Mouse (Mus musculus): ENCODE data around the gene Hsh2d. TPM values are rescaled to one million over a fixed set of nuclear protein-coding genes. Genes with fewer than 3 reads are reported as not detected.

Hsh2d gene
- polyA plus RNA-seq, 1 experiment = 0.29 TPM

DNA sequence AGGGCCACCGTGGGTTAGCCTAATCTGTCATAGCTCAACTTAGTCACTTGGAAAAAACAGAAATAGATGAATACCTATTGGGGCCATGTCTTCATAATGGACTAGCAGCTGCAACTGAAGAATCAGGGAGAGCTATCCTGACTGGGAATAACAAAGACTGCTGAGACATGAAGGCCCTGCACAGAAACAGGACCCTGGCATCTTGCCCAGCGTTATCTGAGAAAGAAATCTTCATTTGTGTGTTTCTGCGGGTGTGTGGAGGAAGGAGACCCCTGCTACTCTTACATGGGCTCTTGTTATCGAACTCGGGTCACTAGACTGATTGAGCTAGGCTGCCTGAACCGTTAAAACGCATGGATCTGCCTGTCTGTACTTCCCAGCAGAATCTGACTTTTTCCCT, 51.5 kb downstream of the Hsh2d start:
- H3K4me1 ChIP-seq (ENCODE audit: control insufficient read depth, insufficient read depth, low read length) = peaks cover 36% of the 10 kb centered on the region

DNA sequence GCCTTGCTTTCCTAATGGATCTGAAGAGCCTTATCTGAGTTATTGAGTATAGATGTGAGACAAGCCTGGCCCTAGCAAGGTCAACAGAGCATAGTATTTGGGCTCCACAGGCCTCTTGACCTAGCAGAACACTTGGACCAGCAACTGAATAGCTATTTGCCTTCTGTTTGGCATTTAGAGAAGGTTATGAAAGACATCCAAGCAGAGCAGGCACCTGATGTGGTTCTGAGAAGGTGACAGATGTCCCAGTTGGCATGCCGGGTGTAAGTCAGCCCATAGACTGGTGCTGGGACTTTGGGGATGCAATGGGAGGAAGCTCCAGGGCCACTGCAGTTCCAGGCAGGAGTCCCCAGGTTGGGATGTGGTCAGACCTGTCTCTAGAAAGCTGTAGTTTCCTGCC, 52.8 kb downstream of the Hsh2d start:
- Histone ChIP-seq H3K4me1 (ENCODE audit: control insufficient read depth, insufficient read depth, low read length) (peaks cover 36% of the 10 kb centered on the region), H3K27ac (ENCODE audit: insufficient read depth, low read depth, low read length) (no peak overlapping the region), H3K4me3 (ENCODE audit: insufficient read depth, low read length) (no peak overlapping the region)
- no peak for TF ChIP-seq CTCF (IDR thresholded peaks at IDR 0.05; ENCODE audit: low read depth, low read length)
- TF ChIP-seq POLR2A (IDR thresholded peaks at IDR 0.05; ENCODE audit: borderline replicate concordance, low read depth, low read length) = no peak

More for the DNA sequence above, 51.5 kb downstream of the Hsh2d start:
- Histone ChIP-seq H3K4me3 (ENCODE audit: insufficient read depth, low read length) (peak overlapping the region; percentile 69), H3K27ac (ENCODE audit: insufficient read depth, low read depth, low read length) (no peak overlapping the region)
- no peak for TF ChIP-seq CTCF (IDR thresholded peaks at IDR 0.05; ENCODE audit: low read depth, low read length)
- no peak for TF ChIP-seq POLR2A (IDR thresholded peaks at IDR 0.05; ENCODE audit: borderline replicate concordance, low read depth, low read length)

DNA sequence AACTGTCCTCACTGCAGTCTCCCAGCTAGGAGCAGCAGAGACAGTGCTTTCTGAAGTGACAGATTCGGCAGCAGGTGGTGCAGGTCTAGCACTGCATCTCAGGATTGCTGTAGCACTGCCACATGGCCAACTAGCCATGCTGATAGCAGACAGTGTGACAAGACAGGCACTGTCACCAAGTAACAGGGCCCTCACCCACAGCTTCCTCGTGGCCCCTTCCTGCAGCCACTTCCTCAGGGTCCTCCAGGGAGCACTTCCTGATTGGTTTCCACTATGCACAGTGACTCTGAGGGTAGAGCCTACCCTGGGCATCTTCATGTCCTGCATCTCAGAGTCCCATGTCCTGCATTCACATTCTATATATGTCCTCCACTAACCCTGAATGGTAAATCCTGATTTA, 55.2 kb downstream of the Hsh2d start:
- TF ChIP-seq POLR2A (IDR thresholded peaks at IDR 0.05; ENCODE audit: borderline replicate concordance, low read depth, low read length) (no peak), CTCF (IDR thresholded peaks at IDR 0.05; ENCODE audit: low read depth, low read length) (no peak)
- H3K4me1 ChIP-seq (ENCODE audit: control insufficient read depth, insufficient read depth, low read length) = peaks cover 36% of the 10 kb centered on the region
- peak overlapping the region; percentile 36 for H3K27ac ChIP-seq (ENCODE audit: insufficient read depth, low read depth, low read length)
- no peak overlapping the region for H3K4me3 ChIP-seq (ENCODE audit: insufficient read depth, low read length)

Other genes starting within 250 kb of the Hsh2d start
- 12.0 and 13.8 TPM in 2 replicates for gene Zfp961, start 238.6 kb upstream of the Hsh2d start, polyA plus RNA-seq (2012; ENCODE audit: insufficient read depth, insufficient read length, missing spikeins)
- gene Cyp4f18, start 180.0 kb upstream of the Hsh2d start, polyA plus RNA-seq (2012; ENCODE audit: insufficient read depth, insufficient read length, missing spikeins) = 16.6 and 18.1 TPM in 2 replicates
- not detected in 2 replicates for gene Olfr372, start 148.4 kb upstream of the Hsh2d start, polyA plus RNA-seq (2012; ENCODE audit: insufficient read depth, insufficient read length, missing spikeins)
- gene Olfr373, start 106.5 kb upstream of the Hsh2d start, polyA plus RNA-seq (2012; ENCODE audit: insufficient read depth, insufficient read length, missing spikeins) = 0.33 TPM in 1 of 2 replicates, not detected in the other
- gene Olfr374, start 82.6 kb upstream of the Hsh2d start, polyA plus RNA-seq (2012; ENCODE audit: insufficient read depth, insufficient read length, missing spikeins) = 0.32 and 0.52 TPM in 2 replicates
- gene Tpm4, start 54.7 kb upstream of the Hsh2d start, polyA plus RNA-seq (2012; ENCODE audit: insufficient read depth, insufficient read length, missing spikeins) = 235 and 239 TPM in 2 replicates
- gene Rab8a, start 28.4 kb upstream of the Hsh2d start, polyA plus RNA-seq (2012; ENCODE audit: insufficient read depth, insufficient read length, missing spikeins) = 113 and 128 TPM in 2 replicates
- gene Cib3, start 23.2 kb downstream of the Hsh2d start, polyA plus RNA-seq (2012; ENCODE audit: insufficient read depth, insufficient read length, missing spikeins) = 0.54 TPM in 1 of 2 replicates, not detected in the other
- gene Gm11034, start 24.0 kb downstream of the Hsh2d start, polyA plus RNA-seq (2012; ENCODE audit: insufficient read depth, insufficient read length, missing spikeins) = not detected in 2 replicates
- gene Fam32a, start 30.1 kb downstream of the Hsh2d start, polyA plus RNA-seq (2012; ENCODE audit: insufficient read depth, insufficient read length, missing spikeins) = 56.6 and 58.3 TPM in 2 replicates
- gene Ap1m1, start 50.4 kb downstream of the Hsh2d start, polyA plus RNA-seq (2012; ENCODE audit: insufficient read depth, insufficient read length, missing spikeins) = 51.4 and 60.2 TPM in 2 replicates
- 6.7 TPM in 1 of 2 replicates, not detected in the other for gene Gm10282, start 115.6 kb downstream of the Hsh2d start, polyA plus RNA-seq (2012; ENCODE audit: insufficient read depth, insufficient read length, missing spikeins)
- 34.3 and 37.1 TPM in 2 replicates for gene Klf2, start 129.4 kb downstream of the Hsh2d start, polyA plus RNA-seq (2012; ENCODE audit: insufficient read depth, insufficient read length, missing spikeins)
- gene Eps15l1, start 231.8 kb downstream of the Hsh2d start, polyA plus RNA-seq (2012; ENCODE audit: insufficient read depth, insufficient read length, missing spikeins) = 64.0 and 65.1 TPM in 2 replicates